In genomic region chr17:26443865-26444264, GRCm38 (mm10) we compare ENCODE assay signal across 21 mouse cellular contexts. TPM values are rescaled to one million over a fixed set of nuclear protein-coding genes. Genes with fewer than 3 reads are reported as not detected.
DNase-seq lines count a peak whose midpoint lies in the region; TF ChIP-seq lines count a peak whose summit lies in the region.
"Had no signal": no experiment of that assay in that cellular context is flagged by ENCODE, and none has a peak within 500 bp of the region (broad histone marks: within the 10 kb centered on the region; RNA-seq: fewer than 3 reads in every experiment).

No protein-coding gene starts in this region.

- H3K79me2 ChIP-seq in heart, adult 2 months (replicated peaks; ENCODE audit: control insufficient read depth, insufficient read depth, low read length) = no peaks in the 10 kb centered on the region

- H3K9me3 ChIP-seq in heart, embryonic 10.5 days = no peaks in the 10 kb centered on the region
- H3K9me3 ChIP-seq: forebrain, embryonic 10.5 days; hindbrain, embryonic 12.5 days; limb, embryonic 10.5 days; liver, embryonic 15.5 days; midbrain, embryonic 15.5 days; neural tube, embryonic 12.5 days had no signal

- no peak for TF ChIP-seq EP300 in heart, adult 2 months (IDR thresholded peaks at IDR 0.05; ENCODE audit: insufficient read depth, low read depth, low read length)

- H3K4me3 ChIP-seq in heart, embryonic 10.5 days = no peak overlapping the region
- no peak overlapping the region for H3K4me3 ChIP-seq in heart, adult 2 months
- H3K4me3 ChIP-seq in layer of hippocampus, adult 2 months = no peak overlapping the region
- H3K4me3 ChIP-seq: forebrain, embryonic 10.5 days; hindbrain, embryonic 12.5 days; limb, embryonic 10.5 days; liver, embryonic 15.5 days; midbrain, embryonic 15.5 days; neural tube, embryonic 12.5 days had no signal

- intact Hi-C loops in heart, adult 2 months (cut with DNase I) = no loop called here

- peaks cover 15% of the 10 kb centered on the region for H3K4me1 ChIP-seq in heart, embryonic 10.5 days
- no peaks in the 10 kb centered on the region for H3K4me1 ChIP-seq in heart, adult 2 months (ENCODE audit: control insufficient read depth, insufficient read depth, low read length)
- H3K4me1 ChIP-seq: liver, embryonic 15.5 days had no signal

- peaks cover 22% of the 10 kb centered on the region for H3K27me3 ChIP-seq in heart, embryonic 10.5 days (ENCODE audit: insufficient read depth, poor library complexity, severe bottlenecking)
- no peaks in the 10 kb centered on the region for H3K27me3 ChIP-seq in heart, adult 2 months (ENCODE audit: control insufficient read depth, insufficient read depth, low read length)

- peak overlapping the region; percentile 48; the same call in 1 of the 2 replicates for H3K27ac ChIP-seq in heart, embryonic 10.5 days
- H3K27ac ChIP-seq in heart, adult 2 months = no peak overlapping the region
- H3K27ac ChIP-seq in layer of hippocampus, adult 2 months = no peak overlapping the region
- H3K27ac ChIP-seq: forebrain, embryonic 10.5 days; hindbrain, embryonic 12.5 days; limb, embryonic 10.5 days; liver, embryonic 15.5 days; macrophage; midbrain, embryonic 15.5 days; neural tube, embryonic 12.5 days had no signal

- TF ChIP-seq POLR2A in heart, adult 2 months (IDR thresholded peaks at IDR 0.05; ENCODE audit: insufficient read depth, low read depth, low read length) = no peak

- no peak for DNase-seq in heart, embryonic 10.5 days (ENCODE audit: low spot score)
- no peak for DNase-seq in heart, adult 2 months
- DNase-seq in kidney, adult 9 months = peak; percentile 51
- DNase-seq in kidney, postnatal 4 days = no peak
- DNase-seq in urinary bladder, postnatal 25 days (ENCODE audit: low spot score) = peak; percentile 43
- DNase-seq in urinary bladder, postnatal 4 days (ENCODE audit: low spot score in 2 of 2) = no peak
- DNase-seq in layer of hippocampus, adult 2 months (ENCODE audit: low spot score in 2 of 2) = no peak
- no peak for DNase-seq in right cerebral cortex, postnatal 25 days
- DNase-seq: adrenal gland, postnatal 10 days; cerebellum, adult 18-20 months; cerebellum, postnatal 14 days; heart, postnatal 14 days; liver; retina, postnatal 1 day had no signal

- TF ChIP-seq CTCF in heart, adult 2 months (IDR thresholded peaks at IDR 0.05) = no peak
- TF ChIP-seq CTCF in layer of hippocampus, adult 2 months (conservative IDR thresholded peaks at IDR 0.05) = no peak

- peaks cover 29% of the 10 kb centered on the region for H3K36me3 ChIP-seq in heart, embryonic 10.5 days
- H3K36me3 ChIP-seq in heart, adult 2 months (ENCODE audit: control insufficient read depth, insufficient read depth, low read length) = no peaks in the 10 kb centered on the region
- H3K36me3 ChIP-seq: forebrain, embryonic 10.5 days; limb, embryonic 10.5 days; liver, embryonic 15.5 days had no signal

- 45% methylated on average over 4 of the region's 4 CpGs for WGBS in heart, embryonic 10.5 days
- WGBS in heart, adult 2 months = 63% methylated on average over 4 of the region's 4 CpGs

- H3K9ac ChIP-seq in heart, adult 2 months (ENCODE audit: low read depth, low read length) = no peak overlapping the region
- H3K9ac ChIP-seq: hindbrain, embryonic 12.5 days; liver, embryonic 15.5 days; midbrain, embryonic 15.5 days; neural tube, embryonic 12.5 days had no signal

RNA-seq across cellular contexts. Expression of gene Neurl1b, which starts 29.2 kb away (rescaled TPM):
- polyA plus RNA-seq in heart, embryonic 10.5 days (2016; fragmentation: Nextera tagmentation; extraction: Ambion mirVana) = 1.3 and 1.8 TPM in 2 replicates
- 1 to 10 TPM; 3.9 to 5.0 TPM for total RNA-seq in heart, adult 2 months (2021)
- 4.6 and 4.7 TPM in 2 replicates for polyA plus RNA-seq in heart, adult 2 months (2012; rRNA removed)
- 10 to 100 TPM; 68.8 to 75.0 TPM for total RNA-seq in layer of hippocampus, adult 2 months (2021)

Comparison
In these comparisons a context has a peak if more than half of its experiments do, and no peak if none do; other contexts are left out.
1. DNase-seq: peak in kidney, adult 9 months (single experiment) and urinary bladder, postnatal 25 days (single experiment); none in heart, embryonic 10.5 days (single experiment), heart, adult 2 months (0 of 2), kidney, postnatal 4 days (0 of 2), urinary bladder, postnatal 4 days (0 of 2), layer of hippocampus, adult 2 months (0 of 2) and right cerebral cortex, postnatal 25 days (single experiment).
2. RNA of gene Neurl1b, which starts 29.2 kb away (total RNA-seq): 68.8 to 75.0 TPM in layer of hippocampus, adult 2 months; 3.9 to 5.0 TPM in heart, adult 2 months; every median in the first group is over 10 times any median in the second.